In the genomic region with DNA sequence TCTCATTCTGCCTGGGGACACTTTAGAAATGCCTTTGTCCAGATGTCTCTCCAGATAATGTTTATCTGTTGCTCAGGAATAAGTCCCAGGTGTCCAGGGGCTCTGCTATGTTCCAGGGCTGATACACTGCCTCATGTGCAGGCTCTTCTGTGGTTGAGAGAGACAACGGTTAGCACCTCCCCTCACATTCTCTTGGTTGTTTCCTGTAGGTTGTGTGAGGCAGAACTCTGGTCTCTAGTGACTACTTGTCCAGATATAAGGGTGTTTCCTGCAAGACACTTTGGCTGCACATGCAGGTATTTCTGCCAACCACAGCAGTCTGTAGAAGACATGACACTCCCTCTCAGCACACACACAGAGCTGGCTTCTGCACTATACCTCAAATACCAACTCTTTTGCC, we compare ENCODE assay signal across 24 mouse cellular contexts. TPM values are rescaled to one million over a fixed set of nuclear protein-coding genes. Genes with fewer than 3 reads are reported as not detected.
A peak's percentile ranks its signal among the peaks of the same experiment; 100 is the strongest.
DNase-seq lines count a peak whose midpoint lies in the region; ATAC-seq lines count a peak whose summit lies in the region.
"Had no signal": no experiment of that assay in that cellular context is flagged by ENCODE, and none has a peak within 500 bp of the region (broad histone marks: within the 10 kb centered on the region; RNA-seq: fewer than 3 reads in every experiment).

No protein-coding gene starts in this region.

- H3K27ac ChIP-seq in midbrain, embryonic 10.5 days (replicated peaks), result no peak overlapping the region
- H3K27ac ChIP-seq: embryonic facial prominence, embryonic 15.5 days; hindbrain, embryonic 12.5 days; limb, embryonic 10.5 days; liver, embryonic 15.5 days had no signal

- H3K4me1 ChIP-seq in midbrain, embryonic 10.5 days, result no peaks in the 10 kb centered on the region
- H3K4me1 ChIP-seq: embryonic facial prominence, embryonic 15.5 days; heart, embryonic 12.5 days; hindbrain, embryonic 12.5 days; limb, embryonic 10.5 days; liver, embryonic 15.5 days had no signal

- no peaks in the 10 kb centered on the region for H3K36me3 ChIP-seq in midbrain, embryonic 10.5 days
- H3K36me3 ChIP-seq: embryonic facial prominence, embryonic 15.5 days; heart, embryonic 12.5 days; hindbrain, embryonic 12.5 days; limb, embryonic 10.5 days; liver, embryonic 15.5 days had no signal

- ATAC-seq in common myeloid progenitor, adult 5-6 weeks (replicated peaks; ENCODE audit: low read depth, poor library complexity, severe bottlenecking), result 0 out of 2 replicates have a peak, but pooled peaks have one; percentile 16
- ATAC-seq: forebrain, embryonic 14.5 days had no signal

- no peak overlapping the region for H3K4me3 ChIP-seq in midbrain, embryonic 10.5 days
- H3K4me3 ChIP-seq: embryonic facial prominence, embryonic 15.5 days; heart, embryonic 12.5 days; hindbrain, embryonic 12.5 days; limb, embryonic 10.5 days; liver, embryonic 15.5 days had no signal

- WGBS in midbrain, embryonic 10.5 days, result 77% methylated on average over 1 of the region's 1 CpGs

- H3K9me3 ChIP-seq in midbrain, embryonic 10.5 days (replicated peaks), result no peaks in the 10 kb centered on the region; the same call in 1 of the 2 replicates
- H3K9me3 ChIP-seq: embryonic facial prominence, embryonic 15.5 days; heart, embryonic 12.5 days; limb, embryonic 10.5 days; liver, embryonic 15.5 days had no signal

- DNase-seq in 416B (ENCODE audit: low read depth), result peak; percentile 59
- peak; percentile 19 to 25 for DNase-seq in B cell, adult 2 months
- DNase-seq in natural killer cell, adult 2 months (ENCODE audit: low spot score in 2 of 2), result peak; percentile 18 to 41
- no peak for DNase-seq in midbrain, embryonic 10.5 days (ENCODE audit: low spot score)
- no peak for DNase-seq in adrenal gland, postnatal 25 days
- DNase-seq in urinary bladder, adult 18-20 months (ENCODE audit: low spot score in 2 of 2), result no peak
- DNase-seq: adrenal gland, postnatal 10 days; cerebellum, adult 2 months; cerebellum, postnatal 36 days; gastrocnemius, postnatal 10 days; heart, postnatal 10 days; kidney, adult 2 months; kidney, postnatal 10 days; liver; lung, postnatal 4 days; right cerebral cortex, postnatal 14 days; thymus, adult 18-20 months had no signal

- H3K27me3 ChIP-seq in midbrain, embryonic 10.5 days (ENCODE audit: low read depth, poor library complexity, severe bottlenecking), result no peaks in the 10 kb centered on the region
- H3K27me3 ChIP-seq: embryonic facial prominence, embryonic 15.5 days; heart, embryonic 12.5 days; hindbrain, embryonic 12.5 days; liver, embryonic 15.5 days had no signal

RNA-seq across cellular contexts. Expression of gene Rel, which starts 48.0 kb away (rescaled TPM):
- 12.0 and 17.2 TPM in 2 replicates for total RNA-seq in common myeloid progenitor, adult 5-6 weeks (2017)
- polyA plus RNA-seq in midbrain, embryonic 10.5 days (2016; fragmentation: Nextera tagmentation; extraction: Ambion mirVana), result 0.55 and 0.59 TPM in 2 replicates
- total RNA-seq in adrenal gland, postnatal 25 days (2021), result 8.2 and 8.7 TPM in 2 replicates

Comparison
In these comparisons a context has a peak if more than half of its experiments do, and no peak if none do; other contexts are left out.
1. DNase-seq: peak in 416B (single experiment), B cell, adult 2 months (2 of 2) and natural killer cell, adult 2 months (2 of 2); none in midbrain, embryonic 10.5 days (single experiment), adrenal gland, postnatal 25 days (single experiment) and urinary bladder, adult 18-20 months (0 of 2).